Mouse (Mus musculus) intestine, postnatal 0 days (tissue): Measurements from ENCODE around the gene Pgam2. TPM values are rescaled to one million over a fixed set of nuclear protein-coding genes. Genes with fewer than 3 reads are reported as not detected.

Experiments
- ATAC-seq: fragments of 200-750 bp; cut with Nextera tagmentation; 2 replicates; pipeline ENCODE4 v1.8.0; 2017; ENCODE audit warnings: mild to moderate bottlenecking, moderate TSS enrichment, moderate library complexity
- H3K27ac ChIP-seq: fragments of 300-500 bp; sonication (generic); 2 replicates; pipeline ENCODE4 v1.5.1; 2014; ENCODE audit warnings: mild to moderate bottlenecking, low read depth, low read length, moderate library complexity
- H3K27me3 ChIP-seq: fragments of 300-500 bp; sonication (generic); replicated peaks from 2 replicates; pipeline ENCODE4 v1.6.1; 2014; ENCODE audit warnings: low read length, mixed read lengths; ENCODE audit not compliant: control insufficient read depth, insufficient read depth
- H3K36me3 ChIP-seq: fragments of 300-500 bp; sonication (generic); 2 replicates; pipeline ENCODE4 v1.6.1; 2014; ENCODE audit warnings: mild to moderate bottlenecking, moderate library complexity; ENCODE audit not compliant: control insufficient read depth, insufficient read depth
- H3K4me1 ChIP-seq: fragments of 300-500 bp; sonication (generic); replicated peaks from 2 replicates; pipeline ENCODE4 v1.6.1; 2014; ENCODE audit warnings: antibody characterized with exemption, low read length, mixed read lengths; ENCODE audit not compliant: control insufficient read depth, insufficient read depth
- H3K4me2 ChIP-seq: fragments of 300-500 bp; sonication (generic); replicated peaks from 2 replicates; pipeline ENCODE4 v1.6.1; 2014; ENCODE audit warnings: low read depth, mild to moderate bottlenecking, moderate library complexity
- H3K4me3 ChIP-seq: fragments of 300-500 bp; sonication (generic); 2 replicates; pipeline ENCODE4 v1.5.1; 2014; ENCODE audit warnings: low read depth, low read length
- H3K9ac ChIP-seq: fragments of 300-500 bp; sonication (generic); 2 replicates; pipeline ENCODE4 v1.6.1; 2014; ENCODE audit warnings: mild to moderate bottlenecking, low read depth, low read length
- H3K9me3 ChIP-seq: fragments of 300-500 bp; sonication (generic); 2 replicates; pipeline ENCODE4 v1.6.1; 2016; ENCODE audit warnings: mixed run types; ENCODE audit not compliant: control insufficient read depth
- CTCF ChIP-seq: sonication (generic); IDR thresholded peaks from 2 replicates; pipeline ENCODE4 v1.5.1; 2016; ENCODE audit warnings: low read depth, mild to moderate bottlenecking, control low read depth, antibody characterized with exemption, moderate library complexity
- WGBS: fragments of 180-500 bp; shearing (Covaris S2); extraction: QIAGEN DNeasy Blood & Tissue Kit; methylation state at CpG from one replicate; pipeline ENCODE4 v1.1.7; 2014; 5-methylcytosine and 5-hydroxymethylcytosine counted together
- polyA plus RNA-seq: library from polyadenylated mRNA; unstranded; fragments of >200 nt; fragmentation: Nextera tagmentation; extraction: Ambion mirVana; gene quantifications from 2 replicates; pipeline ENCODE4 v1.2.1, GENCODE M21; 2015

Gene Pgam2
- polyA plus RNA-seq, 1 experiment from 2014 or later, result 10.1 TPM

DNA sequence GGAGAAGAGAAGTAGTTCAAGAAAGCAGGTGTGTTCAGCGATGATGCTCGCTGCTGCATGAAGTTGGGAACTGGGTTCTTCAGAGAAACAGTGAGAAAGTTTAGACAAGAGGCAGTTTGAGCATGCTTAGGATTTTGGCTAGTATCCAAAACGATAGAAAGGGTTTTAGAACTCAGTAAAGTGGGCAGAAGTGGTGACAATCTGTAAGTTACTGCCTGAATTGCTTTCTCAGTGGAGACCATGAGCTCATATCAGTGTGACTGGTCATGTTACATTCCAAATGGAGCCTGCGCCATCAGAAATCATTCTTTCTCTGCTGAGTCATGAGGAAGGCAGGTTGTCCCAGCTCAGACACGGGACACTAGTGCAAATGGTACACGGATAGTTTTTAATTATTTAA lies 37.5 kb downstream of the Pgam2 start:
- Histone ChIP-seq H3K27me3 (no peaks in the 10 kb centered on the region), H3K9me3 (no peaks in the 10 kb centered on the region), H3K36me3 (0 out of 2 replicates have a peak, but pooled peaks cover 2% of the 10 kb centered on the region), H3K4me1 (no peaks in the 10 kb centered on the region), H3K4me3 (no peak overlapping the region), H3K4me2 (no peak overlapping the region), H3K27ac (no peak overlapping the region), H3K9ac (no peak overlapping the region)
- no peak for ATAC-seq
- 90% methylated on average over 6 of the region's 6 CpGs for WGBS
- no peak for TF ChIP-seq CTCF

- Histone ChIP-seq H3K4me2 (peak overlapping the region; percentile 64), H3K9me3 (no peaks in the 10 kb centered on the region), H3K36me3 (no peaks in the 10 kb centered on the region), H3K27me3 (no peaks in the 10 kb centered on the region), H3K9ac (0 out of 2 replicates have a peak overlapping the region, but pooled peaks have one; percentile 77), H3K27ac (peak overlapping the region; percentile 92; the same call in 1 of the 2 replicates), H3K4me1 (0 out of 2 replicates have a peak, but pooled peaks cover 2% of the 10 kb centered on the region), H3K4me3 (peak overlapping the region; percentile 67)
- no peak for TF ChIP-seq CTCF
- WGBS, result 10% methylated on average over 6 of the region's 6 CpGs
- peak; percentile 8; the same call in 1 of the 2 replicates for ATAC-seq
These were observed 40.9 kb downstream of the Pgam2 start for GRCm38 (mm10) chr11:5762633-5762982.

GRCm38 (mm10) chr11:5761820-5762632 lies 41.5 kb downstream of the Pgam2 start, which contains the start of gene Urgcp:
TSS of gene Urgcp (minus strand) at chr11:5762376.
- peak; percentile 41 for TF ChIP-seq CTCF
- Histone ChIP-seq H3K36me3 (no peaks in the 10 kb centered on the region), H3K9ac (peak within 1 kb of the TSS; percentile 77), H3K4me1 (0 out of 2 replicates have a peak, but pooled peaks cover 2% of the 10 kb centered on the region), H3K9me3 (no peaks in the 10 kb centered on the region), H3K27me3 (no peaks in the 10 kb centered on the region), H3K4me2 (peak within 1 kb of the TSS; percentile 64), H3K27ac (peak within 1 kb of the TSS; percentile 92), H3K4me3 (peak within 1 kb of the TSS; percentile 67)
- WGBS, result under 1% methylated on average over 67 of the region's 68 CpGs
- ATAC-seq, result peak; percentile 97

DNA sequence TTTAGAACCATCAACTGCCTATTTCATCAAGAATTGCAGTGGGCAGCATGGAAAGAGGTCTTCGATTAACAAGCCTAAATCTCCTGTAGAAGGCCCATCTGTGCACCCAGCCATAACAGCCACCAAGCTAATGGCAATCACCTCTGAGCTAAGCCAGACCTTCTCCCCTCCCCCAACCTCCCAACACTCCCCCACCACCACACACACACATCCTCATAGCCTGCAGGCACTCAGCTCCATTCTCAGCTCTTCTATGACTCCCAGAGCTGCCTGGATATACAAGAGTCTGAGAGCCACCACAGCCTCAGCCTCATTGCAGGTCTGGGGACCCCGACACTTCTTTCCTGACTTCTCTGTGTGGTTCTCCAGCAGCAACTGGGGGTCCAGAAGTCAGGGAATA lies 49.8 kb downstream of the Pgam2 start:
- no peak overlapping the region for H3K4me3 ChIP-seq
- H3K27ac ChIP-seq, result no peak overlapping the region
- WGBS, result 80% methylated on average over 2 of the region's 2 CpGs
- H3K4me2 ChIP-seq, result no peak overlapping the region
- peaks cover 4% of the 10 kb centered on the region; the same call in 1 of the 2 replicates for H3K36me3 ChIP-seq
- no peaks in the 10 kb centered on the region for H3K27me3 ChIP-seq
- no peak for TF ChIP-seq CTCF
- H3K4me1 ChIP-seq, result no peaks in the 10 kb centered on the region
- H3K9ac ChIP-seq, result no peak overlapping the region
- peaks cover 3% of the 10 kb centered on the region; the same call in 1 of the 2 replicates for H3K9me3 ChIP-seq
- no peak for ATAC-seq

Other genes with a start within 250 kb of the Pgam2 start
- not detected in 2 replicates for gene Ankrd36, start 234.0 kb downstream of the Pgam2 start, polyA plus RNA-seq
- gene Mrps24, start 88.1 kb downstream of the Pgam2 start, polyA plus RNA-seq, result 173 and 190 TPM in 2 replicates
- 15.4 and 19.0 TPM in 2 replicates for gene Urgcp, start 41.4 kb downstream of the Pgam2 start, polyA plus RNA-seq
- gene Dbnl, start 15.2 kb downstream of the Pgam2 start, polyA plus RNA-seq, result 93.0 and 99.7 TPM in 2 replicates
- 9.0 and 9.2 TPM in 2 replicates for gene Polm, start 34.3 kb upstream of the Pgam2 start, polyA plus RNA-seq
- gene Aebp1, start 58.2 kb upstream of the Pgam2 start, polyA plus RNA-seq, result 15.0 and 15.8 TPM in 2 replicates
- gene Pold2, start 74.6 kb upstream of the Pgam2 start, polyA plus RNA-seq, result 32.3 and 32.7 TPM in 2 replicates
- gene Myl7, start 95.0 kb upstream of the Pgam2 start, polyA plus RNA-seq, result 20.9 and 22.7 TPM in 2 replicates
- gene Gck, start 146.3 kb upstream of the Pgam2 start, polyA plus RNA-seq, result 0.44 TPM in 2 replicates
- gene Ykt6, start 152.0 kb upstream of the Pgam2 start, polyA plus RNA-seq, result 50.9 and 53.8 TPM in 2 replicates